ENCODE assay signal across 35 mouse cellular contexts in the genomic region with DNA sequence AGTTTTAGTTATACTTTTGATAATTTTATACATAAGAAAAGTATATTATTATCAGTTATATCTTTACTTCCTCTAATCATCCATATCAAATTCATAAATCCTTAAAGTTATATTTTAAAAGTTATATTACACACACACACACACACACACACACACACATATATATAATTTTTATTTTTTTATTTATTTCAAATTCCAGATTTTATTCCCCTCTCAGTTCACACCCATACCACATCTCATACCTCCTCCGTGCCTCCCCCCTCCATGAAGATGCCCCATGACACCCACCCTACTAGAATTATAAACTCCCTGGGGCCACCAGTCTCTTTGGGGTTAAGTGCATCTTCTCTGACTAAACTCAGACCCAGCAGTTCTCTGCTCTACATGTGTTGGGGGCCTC.
"Had no signal": no experiment of that assay in that cellular context is flagged by ENCODE, and none has a peak within 500 bp of the region (broad histone marks: within the 10 kb centered on the region; RNA-seq: fewer than 3 reads in every experiment).

No protein-coding gene starts in this region.

- H3K4me2 ChIP-seq: heart, embryonic 11.5 days; heart, embryonic 12.5 days; heart, embryonic 13.5 days; heart, embryonic 15.5 days; hindbrain, embryonic 12.5 days; hindbrain, embryonic 13.5 days; hindbrain, embryonic 14.5 days; hindbrain, embryonic 15.5 days; intestine, embryonic 15.5 days; kidney, embryonic 15.5 days had no signal

- H3K4me3 ChIP-seq: heart, embryonic 10.5 days; heart, embryonic 12.5 days; heart, embryonic 13.5 days; heart, embryonic 15.5 days; hindbrain, embryonic 10.5 days; hindbrain, embryonic 12.5 days; hindbrain, embryonic 13.5 days; hindbrain, embryonic 15.5 days; intestine, embryonic 15.5 days; kidney, embryonic 15.5 days; layer of hippocampus, adult 2 months had no signal

- H3K9ac ChIP-seq: heart, embryonic 12.5 days; heart, embryonic 13.5 days; heart, embryonic 15.5 days; hindbrain, embryonic 12.5 days; hindbrain, embryonic 13.5 days; hindbrain, embryonic 14.5 days; hindbrain, embryonic 15.5 days; intestine, embryonic 15.5 days; kidney, embryonic 15.5 days had no signal

- H3K27me3 ChIP-seq: heart, embryonic 12.5 days; heart, embryonic 13.5 days; heart, embryonic 15.5 days; hindbrain, embryonic 12.5 days; hindbrain, embryonic 13.5 days; hindbrain, embryonic 15.5 days; intestine, embryonic 15.5 days; kidney, embryonic 15.5 days had no signal

- H3K36me3 ChIP-seq: heart, embryonic 10.5 days; heart, embryonic 12.5 days; heart, embryonic 13.5 days; heart, embryonic 15.5 days; hindbrain, embryonic 10.5 days; hindbrain, embryonic 12.5 days; hindbrain, embryonic 13.5 days; hindbrain, embryonic 15.5 days; intestine, embryonic 15.5 days; kidney, embryonic 15.5 days had no signal

- ATAC-seq: hindbrain, embryonic 16.5 days; hindbrain, postnatal 0 days; inflammation-experienced regulatory T-cells, adult 6 months; intestine, embryonic 15.5 days; intestine, embryonic 16.5 days; intestine, postnatal 0 days had no signal

- H3K9me3 ChIP-seq: heart, embryonic 10.5 days; heart, embryonic 13.5 days; heart, embryonic 15.5 days; hindbrain, embryonic 10.5 days; hindbrain, embryonic 12.5 days; hindbrain, embryonic 13.5 days; hindbrain, embryonic 15.5 days; intestine, embryonic 15.5 days; kidney, embryonic 15.5 days had no signal

- H3K27ac ChIP-seq: heart, embryonic 10.5 days; heart, embryonic 13.5 days; heart, embryonic 15.5 days; hindbrain, embryonic 10.5 days; hindbrain, embryonic 12.5 days; hindbrain, embryonic 13.5 days; hindbrain, embryonic 14.5 days; hindbrain, embryonic 15.5 days; hindbrain, postnatal 0 days; intestine, embryonic 15.5 days; kidney, embryonic 15.5 days; kidney, postnatal 0 days; layer of hippocampus, adult 2 months had no signal

- H3K4me1 ChIP-seq: heart, embryonic 10.5 days; heart, embryonic 12.5 days; heart, embryonic 13.5 days; heart, embryonic 15.5 days; hindbrain, embryonic 10.5 days; hindbrain, embryonic 12.5 days; hindbrain, embryonic 13.5 days; hindbrain, embryonic 15.5 days; intestine, embryonic 15.5 days; kidney, embryonic 15.5 days had no signal

- DNase-seq: heart, postnatal 10 days; heart, postnatal 14 days; heart, postnatal 36 days; heart, postnatal 4 days; kidney, adult 11 months; kidney, adult 18-20 months; kidney, adult 2 months; kidney, adult 8-10 months; kidney, adult 9 months; kidney, postnatal 10 days; kidney, postnatal 14 days; kidney, postnatal 25 days; kidney, postnatal 36 days; kidney, postnatal 4 days; layer of hippocampus, adult 9-11 months; layer of hippocampus, postnatal 36 days had no signal
